Mouse (Mus musculus) bone marrow, adult 2 months (tissue): ENCODE measurements around the gene Gna13.

ENCODE experiments used
- CTCF ChIP-seq: fragments of 200-500 bp; IDR thresholded peaks from 2 replicates; pipeline ENCODE4 v1.5.1; 2011; ENCODE audit warnings: low read length, control low read depth; ENCODE audit not compliant: control insufficient read depth, insufficient read depth
- POLR2A ChIP-seq: fragments of 200-500 bp; IDR thresholded peaks from 2 replicates; pipeline ENCODE4 v1.6.1; 2011; ENCODE audit warnings: low read depth, mild to moderate bottlenecking, control low read depth, low read length, borderline replicate concordance; ENCODE audit not compliant: control insufficient read depth

- TF ChIP-seq POLR2A (no peak), CTCF (no peak)
Observed at GRCm38 (mm10) chr11:109334773-109335172, 27.9 kb upstream of the Gna13 start.
